Mouse (Mus musculus): Measurements from ENCODE around the gene Htra2.

- TF ChIP-seq CTCF (IDR thresholded peaks at IDR 0.05; ENCODE audit: borderline replicate concordance, insufficient read depth, low read length), result no peak
- no peak for TF ChIP-seq POLR2A (IDR thresholded peaks at IDR 0.05; ENCODE audit: low read depth, low read length)
These were observed 19.9 kb upstream of the Htra2 start for GRCm38 (mm10) chr6:83074979-83075378.

All from embryonic fibroblast, embryonic 13.5 days (primary cell).